Mouse (Mus musculus): ENCODE data around the gene Ube2b.
A peak's percentile ranks its signal among the peaks of the same experiment; 100 is the strongest.

Gene Ube2b

GRCm38 (mm10) chr11:52000290-52000962 lies at the start of gene Ube2b:
Ube2b (minus strand) TSS chr11:52000762.
- peak; percentile 94 for DNase-seq (ENCODE audit: low read depth, low spot score)

GRCm38 (mm10) chr11:52046446-52047165 lies 46.0 kb upstream of the Ube2b start:
- DNase-seq (ENCODE audit: low read depth, low spot score) = no peak

- DNase-seq (ENCODE audit: low read depth, low spot score) = no peak
These were observed 43.6 kb upstream of the Ube2b start for GRCm38 (mm10) chr11:52044156-52044555.

GRCm38 (mm10) chr11:52043224-52043623 lies 42.7 kb upstream of the Ube2b start:
- DNase-seq (ENCODE audit: low read depth, low spot score) = no peak

- DNase-seq (ENCODE audit: low read depth, low spot score) = no peak
These were observed 37.1 kb upstream of the Ube2b start for GRCm38 (mm10) chr11:52037659-52038058.

GRCm38 (mm10) chr11:52035905-52036304 lies 35.3 kb upstream of the Ube2b start:
- DNase-seq (ENCODE audit: low read depth, low spot score) = no peak

- DNase-seq (ENCODE audit: low read depth, low spot score) = no peak
These were observed 33.4 kb upstream of the Ube2b start for GRCm38 (mm10) chr11:52033953-52034352.

GRCm38 (mm10) chr11:52032356-52032755 lies 31.8 kb upstream of the Ube2b start:
- no peak for DNase-seq (ENCODE audit: low read depth, low spot score)

GRCm38 (mm10) chr11:52018217-52018616 lies 17.7 kb upstream of the Ube2b start:
- DNase-seq (ENCODE audit: low read depth, low spot score) = no peak

- no peak for DNase-seq (ENCODE audit: low read depth, low spot score)
These were observed 11.0 kb upstream of the Ube2b start for GRCm38 (mm10) chr11:52011541-52011940.

GRCm38 (mm10) chr11:52011011-52011410 lies 10.4 kb upstream of the Ube2b start:
- no peak for DNase-seq (ENCODE audit: low read depth, low spot score)

GRCm38 (mm10) chr11:52005586-52005985 lies 5.0 kb upstream of the Ube2b start:
- no peak for DNase-seq (ENCODE audit: low read depth, low spot score)

GRCm38 (mm10) chr11:52003772-52004528 lies 3.4 kb upstream of the Ube2b start, which contains the start of gene Cdkl3:
Cdkl3 (plus strand) TSS chr11:52004221.
- peak; percentile 92 for DNase-seq (ENCODE audit: low read depth, low spot score)

- no peak for DNase-seq (ENCODE audit: low read depth, low spot score)
These were observed 2.9 kb upstream of the Ube2b start for GRCm38 (mm10) chr11:52003505-52003771.

GRCm38 (mm10) chr11:52002842-52003504 lies 2.4 kb upstream of the Ube2b start:
- no peak for DNase-seq (ENCODE audit: low read depth, low spot score)

- DNase-seq (ENCODE audit: low read depth, low spot score) = no peak
These were observed 1.3 kb upstream of the Ube2b start for GRCm38 (mm10) chr11:52001861-52002260.

GRCm38 (mm10) chr11:52001341-52001740 lies 779 bp upstream of the Ube2b start:
- no peak for DNase-seq (ENCODE audit: low read depth, low spot score)

- DNase-seq (ENCODE audit: low read depth, low spot score) = no peak
These were observed 812 bp downstream of the Ube2b start for GRCm38 (mm10) chr11:51999611-52000289.

GRCm38 (mm10) chr11:51971644-51972043 lies 28.9 kb downstream of the Ube2b start:
- no peak for DNase-seq (ENCODE audit: low read depth, low spot score)

GRCm38 (mm10) chr11:51969511-51969910 lies 31.1 kb downstream of the Ube2b start:
- no peak for DNase-seq (ENCODE audit: low read depth, low spot score)

- no peak for DNase-seq (ENCODE audit: low read depth, low spot score)
These were observed 31.7 kb downstream of the Ube2b start for GRCm38 (mm10) chr11:51968896-51969295.
